12 mouse cellular contexts compared by ENCODE assay signal in the genomic region with DNA sequence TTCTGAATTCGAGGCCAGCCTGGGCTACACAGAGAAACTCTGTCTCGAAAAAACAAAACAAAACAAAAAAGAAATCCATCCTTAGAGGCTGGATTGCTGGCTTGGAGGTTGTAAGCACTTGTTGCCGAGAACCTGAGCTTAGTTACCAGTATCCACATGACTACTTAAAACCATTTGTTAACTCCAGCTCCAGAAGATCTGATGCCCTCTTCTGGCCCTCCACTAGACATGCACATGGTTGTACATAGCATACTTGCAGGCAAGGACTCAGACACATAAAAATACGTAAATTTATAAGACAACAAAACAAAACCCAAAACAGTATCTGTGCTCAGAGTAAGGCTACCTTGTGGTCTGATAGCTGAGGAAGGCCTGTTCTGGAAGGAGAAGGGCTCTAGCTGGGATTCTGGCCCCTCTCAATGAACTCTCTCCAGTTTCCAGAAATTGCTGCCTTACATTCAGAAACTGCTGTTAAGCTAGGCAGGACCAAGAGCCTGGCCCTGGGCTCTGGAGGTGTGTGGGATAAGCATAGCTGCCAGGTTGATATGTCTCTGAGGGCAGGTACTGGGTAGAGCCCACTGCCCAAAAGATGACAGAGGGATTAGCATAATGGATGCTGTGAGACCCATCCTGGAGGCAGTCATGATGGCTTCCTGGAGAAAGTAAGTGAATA. TPM values are rescaled to one million over a fixed set of nuclear protein-coding genes. Genes with fewer than 3 reads are reported as not detected.
DNase-seq lines count a peak whose midpoint lies in the region; TF ChIP-seq lines count a peak whose summit lies in the region.
"Had no signal": no experiment of that assay in that cellular context is flagged by ENCODE, and none has a peak within 500 bp of the region (broad histone marks: within the 10 kb centered on the region; RNA-seq: fewer than 3 reads in every experiment).

No protein-coding gene starts in this region.

- peak; percentile 11 for DNase-seq in heart, adult 8-10 months (ENCODE audit: low spot score)
- no peak for DNase-seq in heart, postnatal 4 days
- DNase-seq in layer of hippocampus, adult 2 months (ENCODE audit: low spot score in 2 of 2) = no peak
- DNase-seq in layer of hippocampus, adult 8-10 months (ENCODE audit: low spot score in 2 of 2) = no peak
- peak; percentile 43 for DNase-seq in CD4-positive helper T cell, adult 2 months (ENCODE audit: low read depth, low spot score)
- peak; percentile 30 for DNase-seq in T-cell, adult 2 months (ENCODE audit: low spot score)
- DNase-seq in adrenal gland, postnatal 36 days = no peak
- DNase-seq in lung, postnatal 4 days = no peak
- DNase-seq: midbrain, embryonic 14.5 days; spleen, adult 18-20 months had no signal

- peak overlapping the region; percentile 79 for H3K27ac ChIP-seq in layer of hippocampus, adult 2 months
- H3K27ac ChIP-seq: macrophage had no signal

- H3K4me3 ChIP-seq in layer of hippocampus, adult 2 months = no peak overlapping the region

- peak; percentile 52 for TF ChIP-seq CTCF in layer of hippocampus, adult 2 months (conservative IDR thresholded peaks at IDR 0.05)

RNA-seq across cellular contexts. Expression of a gene that starts 4.8 kb away (rescaled TPM):
- 100 to 1,000 TPM in 3 of 4 experiments, 10 to 100 TPM in 1; 97.7 to 135 (median 112) TPM for total RNA-seq in heart, adult 8-10 months (2022)
- 10 to 100 TPM; 20.6 to 26.0 TPM for total RNA-seq in heart, postnatal 4 days (2021)
- 10 to 100 TPM; 21.5 to 22.2 TPM for total RNA-seq in layer of hippocampus, adult 2 months (2021)
- 10 to 100 TPM; 19.3 to 33.3 (median 24.4) TPM for total RNA-seq in layer of hippocampus, adult 8-10 months (2022)
- total RNA-seq in adrenal gland, postnatal 36 days (2021) = 10 to 100 TPM; 15.3 to 19.5 TPM

RNA-seq across cellular contexts. Expression of a gene that starts 19.6 kb away (rescaled TPM):
- 1 to 10 TPM in 2 of 4 experiments, not detected in 2; 1.3 to 3.7 TPM for total RNA-seq in heart, adult 8-10 months (2022)
- 1 to 10 TPM in 1 of 2 experiments, not detected in 1; 4.6 TPM for total RNA-seq in heart, postnatal 4 days (2021)
- total RNA-seq in layer of hippocampus, adult 2 months (2021) = not detected
- not detected for total RNA-seq in layer of hippocampus, adult 8-10 months (2022)
- not detected for total RNA-seq in adrenal gland, postnatal 36 days (2021)
- total RNA-seq: left cerebral cortex, adult 18-20 months had no signal

RNA-seq across cellular contexts. Expression of a gene that starts 20.8 kb away (rescaled TPM):
- 1 to 10 TPM; 1.8 to 6.1 (median 3.6) TPM for total RNA-seq in heart, adult 8-10 months (2022)
- 1 to 10 TPM in 1 of 2 experiments, under 1 TPM in 1; 0.88 to 1.5 TPM for total RNA-seq in heart, postnatal 4 days (2021)
- 10 to 100 TPM in 1 of 2 experiments, 1 to 10 TPM in 1; 8.7 to 10.9 TPM for total RNA-seq in layer of hippocampus, adult 2 months (2021)
- 10 to 100 TPM in 2 of 4 experiments, 1 to 10 TPM in 2; 6.7 to 11.6 (median 9.9) TPM for total RNA-seq in layer of hippocampus, adult 8-10 months (2022)
- total RNA-seq in adrenal gland, postnatal 36 days (2021) = 1 to 10 TPM; 1.3 to 2.1 TPM

RNA-seq across cellular contexts. Expression of a gene that starts 23.7 kb away (rescaled TPM):
- 10 to 100 TPM; 50.2 to 66.4 (median 61.0) TPM for total RNA-seq in heart, adult 8-10 months (2022)
- 10 to 100 TPM; 56.3 to 59.2 TPM for total RNA-seq in heart, postnatal 4 days (2021)
- 10 to 100 TPM; 56.8 to 59.3 TPM for total RNA-seq in layer of hippocampus, adult 2 months (2021)
- total RNA-seq in layer of hippocampus, adult 8-10 months (2022) = 10 to 100 TPM; 54.5 to 70.6 (median 60.3) TPM
- 10 to 100 TPM; 57.6 to 75.2 TPM for total RNA-seq in adrenal gland, postnatal 36 days (2021)

RNA-seq across cellular contexts. Expression of a gene that starts 24.9 kb away (rescaled TPM):
- total RNA-seq in heart, adult 8-10 months (2022) = 10 to 100 TPM; 20.8 to 25.2 (median 24.1) TPM
- 10 to 100 TPM; 23.6 to 23.7 TPM for total RNA-seq in heart, postnatal 4 days (2021)
- 10 to 100 TPM; 22.1 to 22.2 TPM for total RNA-seq in layer of hippocampus, adult 2 months (2021)
- 10 to 100 TPM; 20.4 to 24.6 (median 23.6) TPM for total RNA-seq in layer of hippocampus, adult 8-10 months (2022)
- 10 to 100 TPM; 42.8 to 51.3 TPM for total RNA-seq in adrenal gland, postnatal 36 days (2021)

Comparison
In these comparisons a context has a peak if more than half of its experiments do, and no peak if none do; other contexts are left out.
1. DNase-seq: peak in heart, adult 8-10 months (single experiment), CD4-positive helper T cell, adult 2 months (single experiment) and T-cell, adult 2 months (single experiment); none in heart, postnatal 4 days (single experiment), layer of hippocampus, adult 2 months (0 of 2), layer of hippocampus, adult 8-10 months (0 of 2), adrenal gland, postnatal 36 days (0 of 2) and lung, postnatal 4 days (0 of 2).